Mouse (Mus musculus): Measurements from ENCODE around the gene Nfkbie.

Gene Nfkbie

DNA sequence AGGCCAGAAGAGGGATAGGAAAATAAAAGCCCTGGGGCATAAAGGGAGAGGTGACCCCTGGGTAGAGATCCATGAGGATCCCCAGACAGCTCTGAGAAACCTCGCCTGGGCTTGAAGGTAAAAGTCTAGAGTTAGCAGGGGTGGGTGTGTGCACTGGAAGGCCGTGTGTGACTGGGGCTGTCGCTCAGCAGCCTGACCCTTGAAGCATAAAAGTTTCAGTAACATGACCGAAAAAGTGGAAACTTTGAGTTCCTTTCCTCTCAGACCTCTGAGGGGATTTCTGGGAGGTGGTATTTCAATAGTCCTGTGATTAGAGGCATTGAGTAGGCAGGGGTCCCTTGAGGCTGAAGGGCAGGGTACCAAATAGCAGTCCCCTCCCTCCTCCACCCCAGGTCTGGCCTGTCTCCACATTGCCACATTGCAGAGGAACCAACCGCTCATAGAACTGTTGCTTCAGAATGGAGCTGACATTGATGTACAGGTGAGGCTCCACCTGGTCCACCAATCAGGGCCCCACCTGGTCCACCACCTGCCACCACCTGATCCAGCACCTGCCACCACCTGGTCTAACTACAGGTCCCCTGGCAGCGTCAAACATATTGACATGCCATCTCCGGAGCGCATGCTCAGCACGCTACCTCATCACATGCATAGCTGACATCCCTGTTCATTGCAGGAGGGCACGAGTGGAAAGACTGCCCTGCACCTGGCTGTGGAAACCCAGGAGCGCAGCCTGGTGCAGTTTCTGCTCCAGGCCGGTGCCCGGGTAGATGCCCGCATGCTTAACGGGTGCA lies 4.4 kb downstream of the Nfkbie start:
- DNase-seq (ENCODE audit: low spot score in 2 of 2), result peak; percentile 51 to 55

DNA sequence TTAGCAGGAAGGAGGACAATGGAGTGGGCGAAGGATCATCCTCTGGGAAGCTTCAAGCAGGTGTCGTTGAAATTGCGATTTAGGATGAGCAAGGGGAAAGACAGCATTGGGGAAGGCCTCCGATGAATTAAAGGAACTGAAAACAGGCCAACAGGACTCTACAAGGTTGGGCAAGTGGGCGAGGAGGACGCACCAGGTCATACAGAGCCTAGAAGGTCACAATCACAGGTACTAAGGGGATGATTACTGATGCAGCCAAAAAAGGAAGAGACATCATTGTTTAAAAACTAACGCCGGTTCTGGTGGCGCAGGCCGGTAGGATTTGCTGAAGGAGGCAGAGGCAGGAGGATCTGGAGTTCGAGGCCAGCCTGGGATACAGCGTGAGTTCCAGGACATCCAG lies 7.7 kb downstream of the Nfkbie start:
- DNase-seq (ENCODE audit: low spot score in 2 of 2), result peak in 1 of 2 experiments; percentile 34

- peak; percentile 86 for DNase-seq (ENCODE audit: low spot score in 2 of 2)
These were observed 8.4 kb downstream of the Nfkbie start, which contains the start of gene Slc35b2 for GRCm38 (mm10) chr17:45563655-45564530. Slc35b2 (plus strand) TSS chr17:45563874.

- no peak for DNase-seq (ENCODE audit: low spot score in 2 of 2)
These were observed 9.1 kb downstream of the Nfkbie start for GRCm38 (mm10) chr17:45564531-45565084.

DNA sequence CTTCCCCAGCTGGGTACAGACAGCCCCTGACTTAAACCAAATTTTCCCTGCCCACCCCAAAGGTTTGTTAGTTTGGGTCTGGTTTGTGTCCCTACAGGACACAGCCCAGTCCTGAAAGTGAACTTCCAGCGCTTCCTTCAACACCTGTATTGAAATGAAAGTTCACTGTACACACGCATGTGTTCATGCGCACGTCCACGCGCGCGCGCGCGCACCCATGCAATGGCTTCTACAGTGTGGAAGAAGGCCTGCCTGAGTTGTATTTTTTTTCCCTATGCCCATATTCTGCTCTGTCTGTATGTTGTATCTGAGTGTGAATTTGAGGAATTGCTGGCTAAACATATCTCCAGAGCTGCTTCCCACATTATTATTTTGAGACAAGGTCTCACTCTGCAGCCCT lies 9.6 kb downstream of the Nfkbie start:
- no peak for DNase-seq (ENCODE audit: low spot score in 2 of 2)

DNA sequence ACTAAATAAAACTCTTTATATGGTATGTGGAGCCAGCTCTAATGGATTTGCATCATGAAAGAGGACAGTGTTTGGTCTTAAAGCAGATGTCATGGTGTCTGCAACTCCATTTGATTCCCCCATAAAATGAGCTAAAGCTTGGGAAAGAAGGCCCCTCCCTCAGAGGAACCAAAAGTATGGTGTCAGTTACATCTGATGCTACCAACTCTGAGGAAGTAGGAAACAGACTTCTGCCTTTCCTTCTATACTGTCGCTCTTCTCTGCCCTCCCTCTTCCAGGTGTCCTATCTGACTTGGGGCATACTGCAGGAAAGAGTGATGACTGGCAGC lies 10.5 kb downstream of the Nfkbie start:
- no peak for DNase-seq (ENCODE audit: low spot score in 2 of 2)

DNA sequence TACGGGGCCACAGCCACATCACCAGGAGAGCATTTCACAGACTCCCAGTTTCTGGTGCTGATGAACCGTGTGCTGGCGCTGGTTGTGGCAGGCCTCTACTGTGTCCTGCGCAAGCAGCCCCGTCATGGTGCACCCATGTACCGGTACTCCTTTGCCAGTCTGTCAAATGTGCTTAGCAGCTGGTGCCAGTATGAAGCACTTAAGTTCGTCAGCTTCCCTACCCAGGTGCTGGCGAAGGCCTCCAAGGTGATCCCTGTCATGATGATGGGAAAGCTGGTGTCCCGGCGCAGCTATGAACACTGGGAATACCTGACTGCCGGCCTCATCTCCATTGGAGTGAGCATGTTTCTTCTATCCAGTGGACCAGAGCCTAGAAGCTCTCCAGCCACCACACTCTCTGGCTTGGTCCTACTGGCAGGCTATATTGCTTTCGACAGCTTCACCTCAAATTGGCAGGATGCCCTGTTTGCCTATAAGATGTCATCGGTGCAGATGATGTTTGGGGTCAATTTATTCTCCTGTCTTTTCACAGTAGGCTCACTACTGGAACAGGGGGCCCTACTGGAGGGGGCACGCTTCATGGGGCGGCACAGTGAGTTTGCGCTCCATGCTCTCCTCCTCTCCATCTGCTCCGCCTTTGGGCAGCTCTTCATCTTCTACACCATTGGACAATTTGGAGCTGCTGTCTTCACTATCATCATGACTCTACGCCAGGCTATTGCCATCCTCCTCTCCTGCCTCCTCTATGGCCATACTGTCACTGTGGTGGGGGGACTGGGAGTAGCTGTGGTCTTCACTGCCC lies 11.1 kb downstream of the Nfkbie start:
- DNase-seq (ENCODE audit: low spot score in 2 of 2), result no peak

GRCm38 (mm10) chr17:45567162-45567601 lies 11.7 kb downstream of the Nfkbie start:
- no peak for DNase-seq (ENCODE audit: low spot score in 2 of 2)

GRCm38 (mm10) chr17:45568990-45569389 lies 13.5 kb downstream of the Nfkbie start:
- no peak for DNase-seq (ENCODE audit: low spot score in 2 of 2)

GRCm38 (mm10) chr17:45569999-45570398 lies 14.5 kb downstream of the Nfkbie start:
- no peak for DNase-seq (ENCODE audit: low spot score in 2 of 2)

DNA sequence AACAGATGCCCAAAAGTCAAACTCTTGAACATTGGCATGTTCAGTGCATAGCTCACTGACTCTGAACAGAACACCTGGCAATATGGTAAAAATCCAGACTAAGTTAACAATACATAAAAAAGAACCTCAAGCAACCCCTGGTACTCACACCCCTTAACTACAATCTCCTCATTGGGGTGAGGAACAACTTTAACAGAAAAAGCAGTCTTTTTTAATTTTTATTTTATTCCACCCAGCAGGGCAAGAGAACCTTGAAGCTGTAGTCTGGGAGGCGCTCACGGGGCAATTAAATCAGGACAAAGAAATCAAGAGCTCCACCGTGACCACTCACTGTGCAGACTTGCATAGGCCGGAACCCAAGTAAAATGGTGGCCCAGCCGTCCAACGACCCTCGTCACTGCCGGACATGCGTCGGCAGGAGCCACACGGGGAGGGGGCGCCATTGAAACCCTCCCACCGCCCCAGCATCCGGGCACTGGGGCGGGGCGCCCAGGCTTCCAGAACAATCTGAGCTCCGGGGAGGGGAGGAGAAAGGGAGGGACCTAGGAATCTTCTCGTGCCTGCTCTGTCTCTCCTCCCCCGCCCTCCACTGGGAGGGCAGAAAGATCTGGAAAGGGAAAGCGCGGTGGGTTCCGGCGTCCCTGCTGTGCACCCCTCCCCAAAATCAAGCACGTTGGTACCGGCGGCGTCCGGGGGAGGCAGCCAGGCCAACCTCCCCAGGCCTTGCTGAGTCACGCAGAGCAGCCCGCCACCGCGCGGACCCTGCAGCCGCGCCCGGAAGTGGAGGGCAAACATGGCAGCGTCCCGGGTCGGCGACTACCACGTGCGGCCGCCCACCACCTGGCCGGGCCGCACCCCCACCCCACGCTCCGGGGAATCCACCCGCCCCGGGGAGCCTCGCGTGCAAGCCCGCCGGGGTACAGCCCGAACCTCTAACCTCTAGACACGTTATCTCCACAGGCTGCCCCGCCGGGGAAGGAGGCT lies 16.9 kb downstream of the Nfkbie start:
- peak; percentile 62 to 64 for DNase-seq (ENCODE audit: low spot score in 2 of 2)

- DNase-seq (ENCODE audit: low spot score in 2 of 2), result peak; percentile 98
These were observed 17.7 kb downstream of the Nfkbie start, which contains the start of gene Hsp90ab1 for GRCm38 (mm10) chr17:45573087-45573779. Hsp90ab1 (minus strand) TSS chr17:45573271.

GRCm38 (mm10) chr17:45573780-45574123 lies 18.2 kb downstream of the Nfkbie start:
- peak; percentile 94 to 95 for DNase-seq (ENCODE audit: low spot score in 2 of 2)

GRCm38 (mm10) chr17:45574129-45574761 lies 18.7 kb downstream of the Nfkbie start:
- peak; percentile 80 to 82 for DNase-seq (ENCODE audit: low spot score in 2 of 2)

DNA sequence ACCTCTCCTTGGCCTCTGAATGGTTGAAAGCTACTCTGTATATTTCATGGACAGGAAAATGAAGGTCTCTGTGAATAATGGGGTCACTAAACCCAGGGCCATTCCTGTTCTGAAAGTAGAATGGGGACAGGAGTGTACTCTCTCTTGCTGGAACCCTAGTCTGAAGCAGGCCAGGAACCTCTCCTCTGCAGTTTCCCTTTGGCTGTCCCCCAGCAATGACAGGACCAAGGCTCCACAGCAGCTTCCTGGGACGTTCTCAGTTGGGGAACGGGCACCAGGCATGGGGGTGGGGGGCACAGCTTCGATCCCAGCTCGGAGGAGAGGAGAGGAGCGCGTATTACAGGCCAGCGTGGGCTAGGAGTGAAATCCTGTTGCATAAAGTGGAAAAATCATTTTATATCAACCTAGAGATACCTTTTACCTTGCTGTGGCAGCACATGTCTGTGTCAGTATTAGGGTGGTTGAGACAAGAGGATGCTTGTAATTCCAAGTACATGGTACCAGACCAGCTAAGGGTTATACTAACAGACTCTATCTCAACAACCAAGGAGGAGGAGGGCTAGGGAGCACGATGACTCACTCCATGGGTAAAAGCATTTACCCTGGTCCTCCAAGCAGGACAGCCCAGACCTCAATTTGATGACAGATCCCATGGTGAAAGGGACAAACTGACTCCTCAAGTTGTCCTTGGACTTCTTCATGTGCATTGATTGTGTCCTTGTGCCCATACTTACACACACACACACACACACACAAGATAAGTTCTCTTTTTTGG lies 19.8 kb downstream of the Nfkbie start:
- no peak for DNase-seq (ENCODE audit: low spot score in 2 of 2)

- DNase-seq (ENCODE audit: low spot score in 2 of 2), result no peak
These were observed 22.7 kb downstream of the Nfkbie start for GRCm38 (mm10) chr17:45578242-45578641.

DNA sequence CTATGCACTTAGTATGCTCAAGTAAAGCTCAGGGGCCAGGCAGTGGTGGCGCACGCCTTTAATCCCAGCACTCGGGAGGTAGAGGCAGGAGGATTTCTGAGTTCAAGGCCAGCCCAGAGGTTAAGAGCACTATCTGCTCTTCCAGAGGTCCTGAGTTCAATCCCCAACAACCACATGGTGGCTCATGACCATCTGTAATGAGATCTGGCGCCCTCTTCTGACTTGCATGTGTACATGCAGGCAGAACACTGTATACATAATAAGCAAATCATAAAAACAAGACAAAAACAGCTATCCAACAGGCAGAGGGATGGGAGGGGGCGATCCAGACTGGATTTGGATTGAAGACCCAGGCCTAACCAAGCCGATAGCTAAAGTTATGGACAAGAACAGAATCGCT lies 23.3 kb downstream of the Nfkbie start:
- no peak for DNase-seq (ENCODE audit: low spot score in 2 of 2)

- DNase-seq (ENCODE audit: low spot score in 2 of 2), result no peak
These were observed 24.1 kb downstream of the Nfkbie start for GRCm38 (mm10) chr17:45579554-45579953.

Measured in spleen, postnatal 36 days (tissue).